Mouse (Mus musculus): Measurements from ENCODE around the gene Myl12a.

The Myl12a gene

DNA sequence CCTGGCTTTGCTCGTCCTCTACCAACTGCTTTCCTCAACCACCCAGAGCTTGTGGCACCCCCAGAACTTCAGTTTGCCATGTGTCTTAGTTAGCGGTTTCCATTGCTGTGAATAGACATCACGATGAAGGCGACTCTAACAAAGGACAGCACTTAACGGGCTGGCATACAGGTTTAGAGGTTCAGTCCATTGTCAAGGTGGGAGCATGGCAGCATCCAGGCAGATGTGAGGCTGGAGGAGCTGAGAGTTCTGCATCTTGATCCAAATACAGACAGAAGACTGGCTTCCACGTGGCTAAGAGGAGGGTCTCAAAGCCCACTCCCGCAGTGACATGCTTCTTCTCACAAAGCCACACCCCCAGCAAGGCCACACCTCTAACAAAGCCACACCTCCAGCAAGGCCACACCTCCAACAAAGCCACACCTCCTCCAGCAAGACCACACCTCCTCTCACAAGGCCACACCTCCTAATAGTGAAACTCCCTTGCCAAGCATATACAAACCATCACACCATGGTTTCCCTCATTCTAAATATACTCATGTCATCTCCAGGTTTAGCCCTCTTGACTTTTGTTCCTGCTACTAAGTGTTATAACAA, 8.1 kb upstream of the Myl12a start:
- no peak for DNase-seq (ENCODE audit: low spot score in 2 of 2)

- DNase-seq (ENCODE audit: low spot score in 2 of 2): no peak
Measured at GRCm38 (mm10) chr17:71009751-71010150, 7.1 kb upstream of the Myl12a start.

DNA sequence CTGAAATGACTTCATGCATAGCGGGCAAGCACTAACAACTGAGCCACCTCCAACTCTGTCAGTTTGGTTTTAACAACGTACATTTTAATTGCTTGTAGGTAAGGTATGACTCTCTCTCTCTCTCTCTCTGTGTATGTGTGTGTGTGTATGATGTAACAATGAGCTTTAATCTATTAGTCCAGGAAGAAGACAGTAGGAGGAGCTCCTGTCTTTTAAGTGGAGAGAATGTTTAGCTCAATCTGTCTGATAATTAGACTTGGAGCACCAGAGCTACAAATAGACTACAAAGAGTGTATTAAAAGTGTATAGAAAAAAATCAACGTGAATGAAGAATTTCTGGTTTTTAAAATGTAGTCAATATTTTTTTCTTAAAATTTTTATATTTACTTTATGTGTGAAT, 6.0 kb upstream of the Myl12a start:
- DNase-seq (ENCODE audit: low spot score in 2 of 2): no peak

- DNase-seq (ENCODE audit: low spot score in 2 of 2): no peak
Measured at GRCm38 (mm10) chr17:71006976-71007375, 4.3 kb upstream of the Myl12a start.

- no peak for DNase-seq (ENCODE audit: low spot score in 2 of 2)
Measured at GRCm38 (mm10) chr17:71004186-71004960, 1.7 kb upstream of the Myl12a start.

DNA sequence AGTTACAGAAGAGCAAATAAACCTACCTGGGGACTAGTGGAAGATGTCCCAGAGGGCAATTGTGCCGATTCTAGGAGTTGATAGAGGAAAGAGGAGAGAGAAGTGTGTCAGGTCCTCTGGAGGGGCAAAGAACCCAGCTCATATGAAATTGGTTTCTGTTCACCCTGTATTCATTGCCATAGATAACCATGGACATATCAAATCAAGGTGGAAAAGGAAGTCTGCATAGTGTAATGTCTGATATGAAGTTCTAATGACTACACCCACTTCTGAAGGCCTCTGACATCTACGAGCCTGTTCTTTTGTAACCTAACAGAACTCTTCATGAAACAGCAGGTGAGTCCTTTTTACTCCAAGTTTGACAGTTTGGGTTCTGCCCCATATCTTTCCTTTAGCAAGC, 1.0 kb upstream of the Myl12a start:
- no peak for DNase-seq (ENCODE audit: low spot score in 2 of 2)

GRCm38 (mm10) chr17:71003112-71003511, 434 bp upstream of the Myl12a start:
- no peak for DNase-seq (ENCODE audit: low spot score in 2 of 2)

- DNase-seq (ENCODE audit: low spot score in 2 of 2): peak; percentile 97
Measured at GRCm38 (mm10) chr17:71002081-71002743, 466 bp downstream of the Myl12a start, which contains the start of gene Myom1. Gene Myom1, plus strand, starts transcription at chr17:71002633.

GRCm38 (mm10) chr17:71001699-71002080, 988 bp downstream of the Myl12a start:
- DNase-seq (ENCODE audit: low spot score in 2 of 2): no peak

- no peak for DNase-seq (ENCODE audit: low spot score in 2 of 2)
Measured at GRCm38 (mm10) chr17:71001067-71001466, 1.6 kb downstream of the Myl12a start.

DNA sequence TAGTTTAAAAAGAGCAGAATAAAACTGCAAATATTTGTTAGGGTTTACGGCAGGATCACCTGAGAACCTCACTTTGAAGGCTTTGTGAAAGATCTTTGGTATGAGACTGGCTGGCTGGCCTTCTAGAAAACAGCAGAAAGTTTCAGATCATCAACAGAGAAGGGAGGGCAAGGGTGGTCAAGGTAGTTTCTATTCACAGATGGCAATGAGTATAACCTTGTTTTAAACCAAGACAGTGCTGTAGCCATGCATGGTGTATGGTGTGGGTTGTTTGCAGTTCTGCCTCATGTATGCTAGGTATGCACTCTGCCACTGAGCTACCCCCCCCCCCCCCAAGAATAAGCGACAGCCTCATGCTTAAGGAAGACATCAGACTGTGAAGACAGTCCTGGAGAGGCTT, 2.4 kb downstream of the Myl12a start:
- DNase-seq (ENCODE audit: low spot score in 2 of 2): no peak

GRCm38 (mm10) chr17:70999187-70999586, 3.5 kb downstream of the Myl12a start:
- no peak for DNase-seq (ENCODE audit: low spot score in 2 of 2)

- DNase-seq (ENCODE audit: low spot score in 2 of 2): no peak
Measured at GRCm38 (mm10) chr17:70998400-70998975, 4.2 kb downstream of the Myl12a start.

DNA sequence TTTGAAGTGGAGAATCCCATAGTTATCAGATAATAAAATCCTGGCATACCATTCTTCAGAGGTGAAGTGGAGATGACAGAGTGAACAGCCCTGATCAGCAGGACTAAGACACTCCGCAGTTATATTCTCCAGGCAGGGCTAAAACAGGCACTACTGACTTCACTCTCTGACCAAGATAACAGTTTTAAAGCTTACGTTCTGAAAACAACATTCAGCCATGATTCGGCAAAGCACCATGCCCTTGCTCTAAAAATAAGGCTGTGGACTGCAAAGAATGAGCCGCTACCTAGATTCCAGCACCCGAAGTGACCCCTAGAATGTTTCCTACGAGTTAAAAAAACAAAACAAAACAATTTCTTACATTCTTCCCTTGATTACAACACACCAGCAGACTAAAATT, 4.8 kb downstream of the Myl12a start:
- DNase-seq (ENCODE audit: low spot score in 2 of 2): no peak

DNA sequence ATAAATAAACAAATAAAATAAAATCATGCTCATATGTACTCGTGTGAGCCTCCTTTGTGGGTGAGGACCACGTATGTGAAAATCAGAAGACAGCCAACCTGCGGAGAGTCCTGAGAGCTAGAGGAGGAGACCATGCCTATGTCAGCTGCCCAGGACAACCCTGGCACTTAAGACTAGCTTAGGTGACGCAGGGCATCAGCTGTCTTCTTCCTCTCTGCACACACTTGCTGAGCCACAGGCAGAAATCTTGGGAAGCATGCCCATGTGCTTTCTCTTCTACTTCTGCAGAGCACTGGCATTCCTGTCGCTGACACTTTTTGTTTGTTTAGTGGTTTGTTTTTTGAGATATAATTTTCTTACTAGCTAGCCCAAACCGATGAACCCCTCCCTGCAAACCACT, 7.1 kb downstream of the Myl12a start:
- no peak for DNase-seq (ENCODE audit: low spot score in 2 of 2)

DNA sequence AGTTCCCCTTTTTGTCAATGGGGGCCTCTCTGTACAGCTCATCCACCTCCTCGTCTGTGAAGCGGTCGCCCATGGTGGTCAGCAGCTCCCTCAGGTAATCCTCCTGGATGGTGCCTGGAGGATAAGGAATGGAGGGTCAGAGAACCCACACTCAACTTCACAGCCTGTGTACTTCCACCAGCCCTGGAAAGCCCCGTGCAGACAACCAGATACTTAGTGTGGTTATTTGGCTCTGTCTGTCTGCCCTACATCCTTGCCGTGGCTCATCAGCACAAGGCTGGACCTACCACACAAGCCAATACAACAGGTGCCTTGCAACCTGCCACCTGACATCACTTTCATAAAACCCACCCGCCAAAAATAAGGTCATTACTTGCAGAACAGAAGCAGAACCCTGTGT, 8.0 kb downstream of the Myl12a start:
- no peak for DNase-seq (ENCODE audit: low spot score in 2 of 2)

- no peak for DNase-seq (ENCODE audit: low spot score in 2 of 2)
Measured at GRCm38 (mm10) chr17:70993385-70993807, 9.3 kb downstream of the Myl12a start.

DNA sequence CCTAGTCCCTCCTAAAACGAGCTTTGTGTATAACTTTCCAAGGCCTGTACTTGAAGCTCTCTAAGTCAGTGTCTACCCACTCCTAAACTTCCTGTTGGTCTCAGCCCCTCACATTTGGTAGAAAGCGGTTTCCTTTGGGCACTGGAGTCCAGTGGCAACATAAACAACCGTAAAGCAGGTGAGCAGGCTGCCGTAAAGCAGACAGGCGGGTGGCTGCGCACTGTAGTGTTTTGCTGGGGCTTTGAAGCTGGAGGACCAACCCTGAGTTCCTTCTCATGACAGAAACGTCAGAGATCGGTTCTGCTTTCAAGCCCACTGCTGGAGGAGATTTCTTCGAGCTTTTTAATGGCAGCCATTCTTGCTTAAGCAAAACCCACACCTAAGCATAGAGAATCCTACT, 10.0 kb downstream of the Myl12a start:
- DNase-seq (ENCODE audit: low spot score in 2 of 2): no peak

- DNase-seq (ENCODE audit: low spot score in 2 of 2): no peak
Measured at GRCm38 (mm10) chr17:70991706-70992625, 10.7 kb downstream of the Myl12a start.

GRCm38 (mm10) chr17:70990403-70991303, 12.0 kb downstream of the Myl12a start:
- peak; percentile 60 to 79 for DNase-seq (ENCODE audit: low spot score in 2 of 2)
